Mouse (Mus musculus) spleen, adult 2 months (tissue): ENCODE measurements at regions not wholly inside any gene's neighbourhood (a gene's known extent, or its start where the extent isn't known, plus 50 kb on each side); places are given as distances from the start of the nearest gene placed in this dataset.

Source experiments
- CTCF ChIP-seq: fragments of 200-500 bp; IDR thresholded peaks from 2 replicates; pipeline ENCODE4 v1.5.1; 2011; ENCODE audit warnings: mild to moderate bottlenecking, inconsistent platforms; ENCODE audit not compliant: insufficient read depth, insufficient read length, insufficient replicate concordance; ENCODE audit errors: extremely low read depth
- POLR2A ChIP-seq: fragments of 200-500 bp; IDR thresholded peaks from 2 replicates; pipeline ENCODE4 v1.6.1; 2011; ENCODE audit warnings: low read depth, low read length, inconsistent platforms

GRCm38 (mm10) chr4:12642525-12642928, 470.7 kb upstream of the Fam92a start:
- TF ChIP-seq CTCF = no peak
- TF ChIP-seq POLR2A = no peak
